Mouse (Mus musculus) ES-E14 (cell line): Measurements from ENCODE around the gene Nadsyn1.

Experiments used
- CHD2 ChIP-seq: IDR thresholded peaks from 2 replicates; pipeline ENCODE4 v1.6.1; 2014; ENCODE audit warnings: mild to moderate bottlenecking, low read depth, low read length, inconsistent platforms
- HCFC1 ChIP-seq: IDR thresholded peaks from 2 replicates; pipeline ENCODE4 v1.6.1; 2012; ENCODE audit warnings: low read length, inconsistent platforms, borderline replicate concordance; ENCODE audit not compliant: insufficient read depth
- MAFK ChIP-seq: IDR thresholded peaks from 2 replicates; pipeline ENCODE4 v1.6.1; 2014; ENCODE audit warnings: mild to moderate bottlenecking, low read depth, low read length, inconsistent platforms; ENCODE audit not compliant: insufficient read depth
- ZC3H11A ChIP-seq: IDR thresholded peaks from 2 replicates; pipeline ENCODE4 v1.6.1; 2012; ENCODE audit warnings: low read depth, mild to moderate bottlenecking, inconsistent platforms, low read length, borderline replicate concordance

GRCm38 (mm10) chr7:143783996-143784829, 38.4 kb downstream of the Nadsyn1 start, which contains the start of gene Mrgpre:
- no peak for TF ChIP-seq MAFK
- no peak for TF ChIP-seq ZC3H11A
- no peak for TF ChIP-seq HCFC1
- TF ChIP-seq CHD2: no peak
